Mouse (Mus musculus): ENCODE data around the gene Batf.

GRCm38 (mm10) chr12:85668696-85669095, 17.8 kb upstream of the Batf start:
- no peak for TF ChIP-seq CTCF (conservative IDR thresholded peaks at IDR 0.05; ENCODE audit: low read length)
- no peak for TF ChIP-seq NANOG (IDR thresholded peaks at IDR 0.05; ENCODE audit: borderline replicate concordance, low read length)
- TF ChIP-seq POU5F1 (IDR thresholded peaks at IDR 0.05; ENCODE audit: borderline replicate concordance, low read length), result no peak

All from E14TG2a.4 (cell line).